Mouse (Mus musculus): ENCODE results near the gene Gpr153. TPM values are rescaled to one million over a fixed set of nuclear protein-coding genes. Genes with fewer than 3 reads are reported as not detected.
"Not testable (repeated sequence)": the region's sequence is repeated elsewhere in the genome, so short reads cannot be mapped to it uniquely, and the experiment has no call there.

The Gpr153 gene
- 7.0 and 7.9 TPM in 2 replicates for polyA plus RNA-seq (2016; fragmentation: Nextera tagmentation; extraction: Ambion mirVana)

DNA sequence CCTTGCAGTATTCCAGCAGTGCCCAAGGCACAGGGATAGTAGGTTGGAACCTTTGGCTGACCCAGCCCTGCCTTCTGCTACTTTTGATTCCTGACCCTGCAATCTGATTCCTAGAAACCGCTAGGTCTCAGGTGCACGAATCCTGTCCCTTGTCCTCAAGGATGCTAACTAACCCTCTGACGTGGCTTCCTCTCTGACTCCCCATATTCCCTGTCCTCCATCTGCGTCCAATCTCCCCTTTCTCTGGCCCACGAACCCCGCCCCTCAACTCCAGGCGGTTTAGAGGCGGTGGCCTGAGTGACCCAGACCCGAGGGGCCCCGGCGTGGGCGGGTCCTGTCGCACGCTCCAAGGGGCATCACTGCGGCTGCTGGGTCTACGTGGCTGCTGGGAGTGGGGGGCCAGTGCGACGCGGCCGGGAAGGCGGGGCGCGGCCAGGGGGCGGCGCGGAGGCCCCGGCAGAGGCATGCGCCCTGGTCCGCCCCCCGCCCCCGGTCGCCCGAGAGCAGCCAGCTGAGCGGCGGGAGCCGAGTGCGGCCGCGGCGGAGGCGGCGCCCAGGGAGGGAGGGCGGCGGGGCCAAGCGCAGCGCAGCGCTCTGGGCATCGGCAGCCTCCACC is at the start of gene Gpr153:
Gene Gpr153, plus strand, starts transcription at position 612 of the 616 bp plus-strand sequence.
- WGBS: under 1% methylated on average over 48 of the region's 48 CpGs
- DNase-seq (ENCODE audit: low spot score): peak; percentile 73
- H3K36me3 ChIP-seq: 0 out of 2 replicates have a peak, but pooled peaks cover 8% of the 10 kb centered on the region
- peaks cover 78% of the 10 kb centered on the region for H3K4me1 ChIP-seq (replicated peaks)
- peak within 1 kb of the TSS; percentile 89 for H3K27ac ChIP-seq
- H3K9me3 ChIP-seq: peaks cover 3% of the 10 kb centered on the region; the same call in 1 of the 2 replicates
- H3K27me3 ChIP-seq (ENCODE audit: insufficient read depth, poor library complexity, severe bottlenecking): peaks cover 81% of the 10 kb centered on the region
- peak within 1 kb of the TSS; percentile 71 for H3K4me3 ChIP-seq

DNA sequence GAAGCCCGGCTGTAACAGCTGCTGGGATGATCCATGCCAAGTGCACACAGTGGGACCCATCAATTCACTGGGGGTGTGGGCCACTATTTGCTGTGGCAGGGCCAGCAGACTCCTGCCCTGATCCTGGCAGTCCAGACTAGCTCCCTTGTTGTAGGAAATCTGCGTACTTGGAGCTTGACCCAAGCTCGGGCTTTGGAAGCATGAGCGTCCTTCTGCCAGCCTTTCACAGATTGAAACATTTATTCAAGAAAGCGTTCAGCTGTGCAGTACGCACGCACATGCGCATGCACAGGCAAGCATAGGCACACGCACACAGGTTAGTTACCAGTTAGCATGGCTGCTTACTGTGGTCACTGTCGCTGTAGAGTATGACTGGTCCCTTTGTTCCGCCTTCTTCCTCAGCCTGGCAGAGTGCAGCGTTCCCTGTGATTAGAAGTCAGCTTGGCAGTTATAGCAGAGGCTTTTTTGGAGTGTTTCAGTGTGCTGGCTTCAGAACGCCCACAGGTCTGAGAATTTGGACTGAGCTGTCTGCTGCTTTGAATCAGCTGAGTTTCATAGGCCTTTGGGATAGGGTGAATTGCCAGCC is 47.0 kb upstream of the Gpr153 start:
- H3K4me3 ChIP-seq: no peak overlapping the region
- 87% methylated on average over 13 of the region's 13 CpGs for WGBS
- no peaks in the 10 kb centered on the region for H3K9me3 ChIP-seq
- no peak overlapping the region for H3K27ac ChIP-seq
- H3K4me1 ChIP-seq (replicated peaks): peaks cover 41% of the 10 kb centered on the region
- no peak for DNase-seq (ENCODE audit: low spot score)
- peaks cover 15% of the 10 kb centered on the region; the same call in 1 of the 2 replicates for H3K27me3 ChIP-seq (ENCODE audit: insufficient read depth, poor library complexity, severe bottlenecking)
- peaks cover 42% of the 10 kb centered on the region for H3K36me3 ChIP-seq

DNA sequence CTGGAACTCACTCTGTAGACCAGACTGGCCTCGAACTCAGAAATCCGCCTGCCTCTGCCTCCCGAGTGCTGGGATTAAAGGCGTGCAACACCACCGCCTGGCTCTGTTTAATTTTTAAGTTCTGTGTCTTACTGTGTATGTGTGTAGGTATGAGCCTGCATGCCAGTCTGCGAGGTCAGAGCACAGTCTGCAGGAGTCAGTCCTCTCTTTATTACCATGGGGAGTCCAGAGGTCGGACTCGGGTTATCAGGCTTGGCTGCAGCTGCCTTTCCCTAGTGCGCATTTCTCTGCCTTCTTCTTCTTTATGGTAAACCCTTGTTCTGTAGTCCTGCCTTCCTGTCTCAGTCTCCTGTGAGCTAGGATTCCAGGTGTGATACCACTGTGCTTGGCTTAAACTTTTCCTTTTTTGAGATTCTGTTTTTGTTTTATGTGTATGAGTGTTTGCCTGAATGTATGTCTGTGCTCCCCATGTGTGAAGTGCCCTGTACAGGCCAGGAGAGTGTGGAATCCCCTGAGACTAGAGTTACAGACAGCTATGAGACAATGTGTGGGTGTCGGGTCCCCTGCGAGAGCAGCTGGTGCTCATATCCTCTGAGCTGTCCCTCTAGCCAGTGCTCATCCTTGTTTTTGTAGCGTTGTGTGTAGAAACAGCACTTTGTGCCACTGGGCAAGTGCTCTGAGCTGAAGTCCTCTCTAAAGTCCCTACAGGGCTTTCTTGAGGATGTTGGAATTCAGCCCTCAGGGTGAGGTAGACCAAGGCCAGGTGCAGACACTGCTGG is 46.1 kb upstream of the Gpr153 start:
- DNase-seq (ENCODE audit: low spot score): no peak
- no peaks in the 10 kb centered on the region for H3K9me3 ChIP-seq

GRCm38 (mm10) chr4:152230331-152230730 is 43.7 kb upstream of the Gpr153 start:
- DNase-seq (ENCODE audit: low spot score); H3K9me3 ChIP-seq; H3K27ac ChIP-seq; H3K27me3 ChIP-seq (ENCODE audit: insufficient read depth, poor library complexity, severe bottlenecking); H3K4me3 ChIP-seq: not testable (repeated sequence)
- 46% methylated on average over 4 of the region's 4 CpGs for WGBS
- Histone ChIP-seq H3K36me3 (peaks cover 38% of the 10 kb centered on the region), H3K4me1 (replicated peaks) (peaks cover 35% of the 10 kb centered on the region)

More for the DNA sequence above, 46.1 kb upstream of the Gpr153 start:
- H3K36me3 ChIP-seq: peaks cover 45% of the 10 kb centered on the region
- H3K27me3 ChIP-seq (ENCODE audit: insufficient read depth, poor library complexity, severe bottlenecking): peaks cover 6% of the 10 kb centered on the region; the same call in 1 of the 2 replicates
- H3K4me3 ChIP-seq: no peak overlapping the region
- 88% methylated on average over 12 of the region's 12 CpGs for WGBS
- peaks cover 37% of the 10 kb centered on the region for H3K4me1 ChIP-seq (replicated peaks)
- H3K27ac ChIP-seq: no peak overlapping the region

DNA sequence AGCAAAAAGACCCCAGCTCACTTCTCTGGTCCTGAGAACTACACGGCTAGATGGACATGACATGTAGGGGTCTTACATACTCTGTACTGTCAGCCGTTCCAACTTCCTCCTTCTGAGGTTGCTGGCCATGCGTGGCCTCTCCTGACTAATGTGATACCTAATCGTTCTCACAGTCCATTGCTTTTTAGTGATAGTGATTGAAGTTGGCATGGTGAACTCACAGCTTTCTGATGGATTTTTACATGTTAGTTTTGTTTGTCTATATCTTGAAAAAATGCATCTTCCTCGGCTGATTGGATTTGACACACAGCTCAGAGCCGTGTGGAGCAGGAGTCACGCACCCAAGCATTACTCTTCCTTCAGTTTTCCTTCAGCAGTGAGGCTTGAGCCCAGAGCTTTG is 42.7 kb upstream of the Gpr153 start:
- peaks cover 35% of the 10 kb centered on the region for H3K4me1 ChIP-seq (replicated peaks)
- H3K36me3 ChIP-seq: peaks cover 42% of the 10 kb centered on the region
- H3K27me3 ChIP-seq (ENCODE audit: insufficient read depth, poor library complexity, severe bottlenecking): no peaks in the 10 kb centered on the region
- no peak for DNase-seq (ENCODE audit: low spot score)
- whole genome bisulfite sequencing: 90% methylated on average over 7 of the region's 7 CpGs
- no peak overlapping the region for H3K27ac ChIP-seq
- no peaks in the 10 kb centered on the region for H3K9me3 ChIP-seq
- H3K4me3 ChIP-seq: no peak overlapping the region

DNA sequence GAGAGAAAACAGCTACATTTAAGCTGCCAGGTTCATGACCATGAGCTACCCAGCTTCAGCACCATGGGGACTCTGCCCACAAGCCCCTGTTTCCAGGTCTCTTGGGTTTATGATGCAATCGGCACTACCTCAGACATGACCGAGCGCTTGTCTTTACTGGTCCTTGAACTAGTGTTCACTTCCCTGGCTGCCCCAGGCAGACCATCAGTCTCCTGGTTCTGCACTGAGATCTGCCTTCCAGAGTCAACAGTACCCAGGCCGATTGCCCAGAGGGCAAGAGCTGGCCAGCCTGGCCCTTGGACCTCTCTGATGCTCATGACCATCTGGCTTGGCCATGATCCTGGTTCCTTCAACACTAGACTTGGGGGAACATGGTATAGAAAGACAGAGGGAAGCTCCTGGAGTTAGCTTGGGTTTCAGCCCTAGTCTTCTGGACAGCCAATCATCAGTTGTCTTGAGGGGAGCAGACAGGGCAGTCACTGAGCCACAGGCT is 41.6 kb upstream of the Gpr153 start:
- 90% methylated on average over 4 of the region's 4 CpGs for WGBS
- Histone ChIP-seq H3K4me3 (no peak overlapping the region), H3K36me3 (peaks cover 50% of the 10 kb centered on the region), H3K4me1 (replicated peaks) (peaks cover 29% of the 10 kb centered on the region), H3K9me3 (no peaks in the 10 kb centered on the region), H3K27ac (no peak overlapping the region), H3K27me3 (ENCODE audit: insufficient read depth, poor library complexity, severe bottlenecking) (no peaks in the 10 kb centered on the region)
- DNase-seq (ENCODE audit: low spot score): no peak

DNA sequence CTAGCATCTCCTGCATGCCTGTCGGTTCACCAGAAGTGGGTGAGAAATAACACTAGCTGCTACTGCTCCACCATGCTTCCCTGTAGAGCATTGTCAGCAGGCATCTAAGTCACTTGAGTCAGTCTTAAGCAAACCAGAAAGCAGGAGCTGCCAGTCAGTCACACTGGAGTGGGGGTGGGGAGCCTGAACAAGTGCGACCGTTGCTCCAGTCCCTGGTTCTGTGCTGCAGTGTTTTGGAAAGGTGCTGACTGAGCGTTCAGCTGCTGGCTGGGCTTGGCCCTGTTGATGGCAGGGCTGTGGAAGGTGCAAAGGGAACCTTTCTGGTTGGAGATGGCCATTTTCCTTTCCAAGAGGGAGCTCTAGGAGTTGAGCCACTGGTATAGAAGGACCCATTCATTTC is 34.1 kb upstream of the Gpr153 start:
- H3K36me3 ChIP-seq: peaks cover 61% of the 10 kb centered on the region
- H3K4me1 ChIP-seq (replicated peaks): peaks cover 25% of the 10 kb centered on the region
- DNase-seq (ENCODE audit: low spot score): no peak
- H3K4me3 ChIP-seq: no peak overlapping the region
- H3K27me3 ChIP-seq (ENCODE audit: insufficient read depth, poor library complexity, severe bottlenecking): no peaks in the 10 kb centered on the region
- WGBS: 53% methylated on average over 4 of the region's 4 CpGs
- peak overlapping the region; percentile 40; the same call in 1 of the 2 replicates for H3K27ac ChIP-seq
- no peaks in the 10 kb centered on the region for H3K9me3 ChIP-seq

DNA sequence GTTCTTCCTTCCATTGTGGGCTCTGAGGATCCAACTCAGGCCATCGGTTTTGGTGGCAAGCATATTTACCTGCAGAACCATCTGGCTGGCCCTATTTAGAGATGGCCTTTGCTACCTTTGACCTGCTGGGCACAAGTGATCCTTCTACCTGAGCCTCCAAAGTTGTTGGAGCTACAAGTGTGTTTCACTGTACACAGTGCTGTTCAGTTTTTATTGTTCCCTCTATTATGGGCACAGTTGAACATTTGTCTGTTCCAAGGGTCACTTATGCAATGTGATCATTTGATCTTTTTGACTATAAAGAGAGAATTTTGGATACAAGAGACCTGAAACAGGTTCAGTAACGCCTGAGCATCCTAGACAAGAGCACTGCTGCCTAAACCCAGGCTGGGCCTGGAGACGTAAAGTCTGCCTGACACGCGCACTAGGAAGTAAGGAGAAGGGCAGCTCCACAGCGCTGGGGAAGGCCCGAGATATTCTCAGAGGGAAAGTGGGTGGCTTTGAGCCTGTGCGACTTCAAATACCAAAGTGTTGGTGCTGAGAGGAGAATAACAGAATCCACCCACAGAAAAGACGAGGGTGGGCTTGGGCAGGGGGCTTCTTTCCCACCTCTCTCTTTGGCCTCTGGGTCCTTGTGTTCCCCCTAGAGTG is 30.7 kb upstream of the Gpr153 start:
- Histone ChIP-seq H3K27me3 (ENCODE audit: insufficient read depth, poor library complexity, severe bottlenecking) (no peaks in the 10 kb centered on the region), H3K36me3 (peaks cover 42% of the 10 kb centered on the region), H3K9me3 (no peaks in the 10 kb centered on the region), H3K27ac (no peak overlapping the region), H3K4me3 (no peak overlapping the region), H3K4me1 (replicated peaks) (peaks cover 40% of the 10 kb centered on the region)
- WGBS: 90% methylated on average over 9 of the region's 9 CpGs
- no peak for DNase-seq (ENCODE audit: low spot score)

GRCm38 (mm10) chr4:152243969-152244368 is 30.1 kb upstream of the Gpr153 start:
- Histone ChIP-seq H3K27me3 (ENCODE audit: insufficient read depth, poor library complexity, severe bottlenecking) (no peaks in the 10 kb centered on the region), H3K27ac (no peak overlapping the region; the same call in 1 of the 2 replicates), H3K4me3 (no peak overlapping the region), H3K36me3 (peaks cover 37% of the 10 kb centered on the region), H3K9me3 (no peaks in the 10 kb centered on the region), H3K4me1 (replicated peaks) (peaks cover 40% of the 10 kb centered on the region)
- DNase-seq (ENCODE audit: low spot score): no peak
- 90% methylated on average over 8 of the region's 8 CpGs for WGBS

- WGBS: 87% methylated on average over 11 of the region's 11 CpGs
- H3K4me3 ChIP-seq: no peak overlapping the region
Observed at GRCm38 (mm10) chr4:152244545-152245522, 29.2 kb upstream of the Gpr153 start.

DNA sequence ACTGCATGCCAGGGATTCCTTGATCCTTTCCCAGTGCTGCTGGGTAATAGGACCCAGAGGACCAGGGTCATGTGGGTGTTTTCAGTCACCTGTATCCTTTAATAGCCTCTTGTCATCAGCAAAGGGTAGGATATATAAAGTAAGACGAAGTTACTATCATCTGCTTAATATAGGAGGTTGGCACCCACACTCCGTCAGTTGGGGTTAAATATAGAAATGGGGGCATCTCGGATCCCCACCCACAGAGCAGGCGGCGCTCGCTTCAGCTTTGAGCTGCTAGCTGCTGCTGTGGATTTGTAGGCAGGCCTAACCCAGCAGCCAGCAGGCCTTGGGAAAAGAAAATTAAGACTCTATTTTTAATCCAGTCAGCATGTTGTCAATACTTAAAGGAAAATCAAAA is 28.0 kb upstream of the Gpr153 start:
- Histone ChIP-seq H3K36me3 (peaks cover 19% of the 10 kb centered on the region), H3K4me3 (no peak overlapping the region), H3K27ac (no peak overlapping the region), H3K27me3 (ENCODE audit: insufficient read depth, poor library complexity, severe bottlenecking) (no peaks in the 10 kb centered on the region), H3K9me3 (no peaks in the 10 kb centered on the region), H3K4me1 (replicated peaks) (peaks cover 28% of the 10 kb centered on the region)
- WGBS: 88% methylated on average over 6 of the region's 6 CpGs
- DNase-seq (ENCODE audit: low spot score): no peak

More at GRCm38 (mm10) chr4:152244545-152245522, 29.2 kb upstream of the Gpr153 start:
- Histone ChIP-seq H3K27ac (peak overlapping the region; percentile 29; the same call in 1 of the 2 replicates), H3K9me3 (no peaks in the 10 kb centered on the region), H3K27me3 (ENCODE audit: insufficient read depth, poor library complexity, severe bottlenecking) (no peaks in the 10 kb centered on the region), H3K36me3 (peaks cover 31% of the 10 kb centered on the region), H3K4me1 (replicated peaks) (peaks cover 33% of the 10 kb centered on the region)
- DNase-seq (ENCODE audit: low spot score): no peak

All from hindbrain, embryonic 10.5 days (tissue).